Mouse (Mus musculus) megakaryocyte, adult 5-6 weeks (primary cell): ENCODE measurements at regions not wholly inside any gene's neighbourhood (a gene's known extent, or its start where the extent isn't known, plus 50 kb on each side); places are given as distances from the start of the nearest gene placed in this dataset.
"Not testable (repeated sequence)": the region's sequence is repeated elsewhere in the genome, so short reads cannot be mapped to it uniquely, and the experiment has no call there.

ENCODE experiments used
- ATAC-seq: 2 replicates; pipeline ENCODE4 v1.8.0; 2016; ENCODE audit warnings: mild to moderate bottlenecking, inconsistent platforms; ENCODE audit not compliant: poor library complexity, severe bottlenecking

- ATAC-seq: no peak
Measured at GRCm38 (mm10) chr16:55523264-55523663, 225.5 kb upstream of the Zpld1 start.

GRCm38 (mm10) chr16:55522283-55522682 lies 224.5 kb upstream of the Zpld1 start:
- no peak for ATAC-seq

GRCm38 (mm10) chr16:55521421-55521971 lies 223.7 kb upstream of the Zpld1 start:
- ATAC-seq: no peak

GRCm38 (mm10) chr16:55520077-55520476 lies 222.3 kb upstream of the Zpld1 start:
- peak; percentile 21 for ATAC-seq

GRCm38 (mm10) chr16:55519646-55520045 lies 221.9 kb upstream of the Zpld1 start:
- peak; percentile 85 for ATAC-seq

GRCm38 (mm10) chr16:55516994-55517393 lies 219.2 kb upstream of the Zpld1 start:
- no peak for ATAC-seq

GRCm38 (mm10) chr16:55515228-55515696 lies 217.5 kb upstream of the Zpld1 start:
- no peak for ATAC-seq

GRCm38 (mm10) chr16:55514448-55515200 lies 216.8 kb upstream of the Zpld1 start:
- no peak for ATAC-seq

- peak; percentile 62 for ATAC-seq
Measured at GRCm38 (mm10) chr16:55504796-55505413, 207.1 kb upstream of the Zpld1 start.

GRCm38 (mm10) chr16:55504274-55504673 lies 206.5 kb upstream of the Zpld1 start:
- no peak for ATAC-seq

GRCm38 (mm10) chr16:55503273-55503672 lies 205.5 kb upstream of the Zpld1 start:
- ATAC-seq: no peak

GRCm38 (mm10) chr16:55499831-55500230 lies 202.0 kb upstream of the Zpld1 start:
- not testable (repeated sequence) for ATAC-seq

- no peak for ATAC-seq
Measured at GRCm38 (mm10) chr16:55495051-55495450, 197.3 kb upstream of the Zpld1 start.

- ATAC-seq: no peak
Measured at GRCm38 (mm10) chr16:55494162-55494561, 196.4 kb upstream of the Zpld1 start.

- no peak for ATAC-seq
Measured at GRCm38 (mm10) chr16:55492111-55492510, 194.3 kb upstream of the Zpld1 start.

- ATAC-seq: no peak
Measured at GRCm38 (mm10) chr16:55484391-55484790, 186.6 kb upstream of the Zpld1 start.

- no peak for ATAC-seq
Measured at GRCm38 (mm10) chr16:55480745-55481144, 183.0 kb upstream of the Zpld1 start.

- ATAC-seq: peak; percentile 48
Measured at GRCm38 (mm10) chr16:55480304-55480703, 182.5 kb upstream of the Zpld1 start.

- peak; percentile 92 for ATAC-seq
Measured at GRCm38 (mm10) chr16:55476544-55477208, 178.9 kb upstream of the Zpld1 start.

- no peak for ATAC-seq
Measured at GRCm38 (mm10) chr16:55474950-55475525, 177.3 kb upstream of the Zpld1 start.

GRCm38 (mm10) chr16:55471396-55471795 lies 173.6 kb upstream of the Zpld1 start:
- no peak for ATAC-seq
